Mouse (Mus musculus): ENCODE results near the gene E2f8. TPM values are rescaled to one million over a fixed set of nuclear protein-coding genes. Genes with fewer than 3 reads are reported as not detected.

Gene E2f8
- polyA plus RNA-seq, 1 experiment from 2014 or later: 22.7 TPM

GRCm38 (mm10) chr7:48843541-48843940 lies 37.9 kb downstream of the E2f8 start:
- Histone ChIP-seq H3K4me3 (ENCODE audit: low read depth, low read length) (0 out of 2 replicates have a peak overlapping the region, but pooled peaks have one; percentile 48), H3K4me2 (peak overlapping the region; percentile 75), H3K27ac (ENCODE audit: low read depth, low read length) (peak overlapping the region; percentile 41; the same call in 1 of the 2 replicates)

GRCm38 (mm10) chr7:48842353-48842752 lies 39.0 kb downstream of the E2f8 start:
- ATAC-seq (replicated peaks; ENCODE audit: insufficient number of reproducible peaks, low FRiP score, low TSS enrichment): no peak
- Histone ChIP-seq H3K4me2 (peak overlapping the region; percentile 31), H3K27me3 (ENCODE audit: control insufficient read depth, insufficient read depth, low read length) (no peaks in the 10 kb centered on the region), H3K4me1 (ENCODE audit: control insufficient read depth, insufficient read depth, low read length) (peaks cover 36% of the 10 kb centered on the region), H3K4me3 (ENCODE audit: low read depth, low read length) (no peak overlapping the region; the same call in 1 of the 2 replicates), H3K9me3 (replicated peaks; ENCODE audit: control insufficient read depth, low read length) (no peaks in the 10 kb centered on the region), H3K27ac (ENCODE audit: low read depth, low read length) (peak overlapping the region; percentile 52), H3K9ac (ENCODE audit: low read depth, low read length) (0 out of 2 replicates have a peak overlapping the region, but pooled peaks have one; percentile 22), H3K36me3 (ENCODE audit: control insufficient read depth, insufficient read depth, low read length) (no peaks in the 10 kb centered on the region)
- 35% methylated on average over 3 of the region's 3 CpGs for WGBS (ENCODE audit: insufficient replicate concordance)

More at GRCm38 (mm10) chr7:48843541-48843940, 37.9 kb downstream of the E2f8 start:
- no peaks in the 10 kb centered on the region for H3K9me3 ChIP-seq (replicated peaks; ENCODE audit: control insufficient read depth, low read length)
- peaks cover 36% of the 10 kb centered on the region for H3K4me1 ChIP-seq (ENCODE audit: control insufficient read depth, insufficient read depth, low read length)
- WGBS (ENCODE audit: insufficient replicate concordance): 82% methylated on average over 5 of the region's 5 CpGs
- no peaks in the 10 kb centered on the region for H3K36me3 ChIP-seq (ENCODE audit: control insufficient read depth, insufficient read depth, low read length)
- no peak for ATAC-seq (replicated peaks; ENCODE audit: insufficient number of reproducible peaks, low FRiP score, low TSS enrichment)
- H3K9ac ChIP-seq (ENCODE audit: low read depth, low read length): peak overlapping the region; percentile 1; the same call in 1 of the 2 replicates
- H3K27me3 ChIP-seq (ENCODE audit: control insufficient read depth, insufficient read depth, low read length): no peaks in the 10 kb centered on the region

- Histone ChIP-seq H3K9me3 (replicated peaks; ENCODE audit: control insufficient read depth, low read length) (no peaks in the 10 kb centered on the region), H3K4me1 (ENCODE audit: control insufficient read depth, insufficient read depth, low read length) (peaks cover 36% of the 10 kb centered on the region), H3K36me3 (ENCODE audit: control insufficient read depth, insufficient read depth, low read length) (no peaks in the 10 kb centered on the region), H3K9ac (ENCODE audit: low read depth, low read length) (no peak overlapping the region), H3K4me2 (peak overlapping the region; percentile 2; the same call in 1 of the 2 replicates), H3K4me3 (ENCODE audit: low read depth, low read length) (no peak overlapping the region), H3K27ac (ENCODE audit: low read depth, low read length) (peak overlapping the region; percentile 52), H3K27me3 (ENCODE audit: control insufficient read depth, insufficient read depth, low read length) (no peaks in the 10 kb centered on the region)
- WGBS (ENCODE audit: insufficient replicate concordance): 62% methylated on average over 4 of the region's 4 CpGs
- no peak for ATAC-seq (replicated peaks; ENCODE audit: insufficient number of reproducible peaks, low FRiP score, low TSS enrichment)
Observed at GRCm38 (mm10) chr7:48841538-48841937, 39.9 kb downstream of the E2f8 start.

- no peaks in the 10 kb centered on the region for H3K36me3 ChIP-seq (ENCODE audit: control insufficient read depth, insufficient read depth, low read length)
- H3K9ac ChIP-seq (ENCODE audit: low read depth, low read length): no peak overlapping the region
- peak; percentile 39; the same call in 1 of the 2 replicates for ATAC-seq (replicated peaks; ENCODE audit: insufficient number of reproducible peaks, low FRiP score, low TSS enrichment)
- H3K4me3 ChIP-seq (ENCODE audit: low read depth, low read length): no peak overlapping the region
- H3K27me3 ChIP-seq (ENCODE audit: control insufficient read depth, insufficient read depth, low read length): no peaks in the 10 kb centered on the region
- H3K27ac ChIP-seq (ENCODE audit: low read depth, low read length): peak overlapping the region; percentile 82
- WGBS (ENCODE audit: insufficient replicate concordance): 55% methylated on average over 2 of the region's 2 CpGs
- H3K4me2 ChIP-seq: peak overlapping the region; percentile 27; the same call in 1 of the 2 replicates
- no peaks in the 10 kb centered on the region for H3K9me3 ChIP-seq (replicated peaks; ENCODE audit: control insufficient read depth, low read length)
- peaks cover 36% of the 10 kb centered on the region for H3K4me1 ChIP-seq (ENCODE audit: control insufficient read depth, insufficient read depth, low read length)
Observed at GRCm38 (mm10) chr7:48840545-48840944, 40.9 kb downstream of the E2f8 start.

GRCm38 (mm10) chr7:48838434-48838833 lies 43.0 kb downstream of the E2f8 start:
- Histone ChIP-seq H3K4me3 (ENCODE audit: low read depth, low read length) (no peak overlapping the region), H3K36me3 (ENCODE audit: control insufficient read depth, insufficient read depth, low read length) (no peaks in the 10 kb centered on the region), H3K4me1 (ENCODE audit: control insufficient read depth, insufficient read depth, low read length) (peaks cover 34% of the 10 kb centered on the region), H3K9ac (ENCODE audit: low read depth, low read length) (no peak overlapping the region), H3K27ac (ENCODE audit: low read depth, low read length) (no peak overlapping the region), H3K4me2 (no peak overlapping the region), H3K9me3 (replicated peaks; ENCODE audit: control insufficient read depth, low read length) (no peaks in the 10 kb centered on the region), H3K27me3 (ENCODE audit: control insufficient read depth, insufficient read depth, low read length) (no peaks in the 10 kb centered on the region)
- 59% methylated on average over 2 of the region's 2 CpGs for WGBS (ENCODE audit: insufficient replicate concordance)
- no peak for ATAC-seq (replicated peaks; ENCODE audit: insufficient number of reproducible peaks, low FRiP score, low TSS enrichment)

GRCm38 (mm10) chr7:48836949-48837348 lies 44.4 kb downstream of the E2f8 start:
- WGBS (ENCODE audit: insufficient replicate concordance): 46% methylated on average over 6 of the region's 6 CpGs
- Histone ChIP-seq H3K27ac (ENCODE audit: low read depth, low read length) (no peak overlapping the region), H3K4me1 (ENCODE audit: control insufficient read depth, insufficient read depth, low read length) (peaks cover 42% of the 10 kb centered on the region), H3K36me3 (ENCODE audit: control insufficient read depth, insufficient read depth, low read length) (no peaks in the 10 kb centered on the region; the same call in 1 of the 2 replicates), H3K4me3 (ENCODE audit: low read depth, low read length) (no peak overlapping the region), H3K9ac (ENCODE audit: low read depth, low read length) (no peak overlapping the region), H3K4me2 (no peak overlapping the region), H3K9me3 (replicated peaks; ENCODE audit: control insufficient read depth, low read length) (no peaks in the 10 kb centered on the region), H3K27me3 (ENCODE audit: control insufficient read depth, insufficient read depth, low read length) (no peaks in the 10 kb centered on the region)
- ATAC-seq (replicated peaks; ENCODE audit: insufficient number of reproducible peaks, low FRiP score, low TSS enrichment): no peak

- no peak overlapping the region for H3K4me3 ChIP-seq (ENCODE audit: low read depth, low read length)
- peaks cover 50% of the 10 kb centered on the region for H3K4me1 ChIP-seq (ENCODE audit: control insufficient read depth, insufficient read depth, low read length)
- 87% methylated on average over 12 of the region's 12 CpGs for WGBS (ENCODE audit: insufficient replicate concordance)
- no peaks in the 10 kb centered on the region; the same call in 1 of the 2 replicates for H3K36me3 ChIP-seq (ENCODE audit: control insufficient read depth, insufficient read depth, low read length)
- H3K27me3 ChIP-seq (ENCODE audit: control insufficient read depth, insufficient read depth, low read length): no peaks in the 10 kb centered on the region
- peak overlapping the region; percentile 41; the same call in 1 of the 2 replicates for H3K27ac ChIP-seq (ENCODE audit: low read depth, low read length)
- ATAC-seq (replicated peaks; ENCODE audit: insufficient number of reproducible peaks, low FRiP score, low TSS enrichment): no peak
- 0 out of 2 replicates have a peak overlapping the region, but pooled peaks have one; percentile 39 for H3K9ac ChIP-seq (ENCODE audit: low read depth, low read length)
- H3K9me3 ChIP-seq (replicated peaks; ENCODE audit: control insufficient read depth, low read length): no peaks in the 10 kb centered on the region
- no peak overlapping the region for H3K4me2 ChIP-seq
Observed at GRCm38 (mm10) chr7:48834989-48835626, 46.3 kb downstream of the E2f8 start.

- Histone ChIP-seq H3K27ac (ENCODE audit: low read depth, low read length) (peak overlapping the region; percentile 41; the same call in 1 of the 2 replicates), H3K4me2 (no peak overlapping the region), H3K4me3 (ENCODE audit: low read depth, low read length) (no peak overlapping the region), H3K9ac (ENCODE audit: low read depth, low read length) (0 out of 2 replicates have a peak overlapping the region, but pooled peaks have one; percentile 39), H3K9me3 (replicated peaks; ENCODE audit: control insufficient read depth, low read length) (no peaks in the 10 kb centered on the region), H3K4me1 (ENCODE audit: control insufficient read depth, insufficient read depth, low read length) (peaks cover 46% of the 10 kb centered on the region), H3K27me3 (ENCODE audit: control insufficient read depth, insufficient read depth, low read length) (no peaks in the 10 kb centered on the region), H3K36me3 (ENCODE audit: control insufficient read depth, insufficient read depth, low read length) (no peaks in the 10 kb centered on the region; the same call in 1 of the 2 replicates)
- no peak for ATAC-seq (replicated peaks; ENCODE audit: insufficient number of reproducible peaks, low FRiP score, low TSS enrichment)
- 64% methylated on average over 4 of the region's 4 CpGs for WGBS (ENCODE audit: insufficient replicate concordance)
Observed at GRCm38 (mm10) chr7:48834371-48834970, 46.9 kb downstream of the E2f8 start.
